Mouse (Mus musculus) macrophage (primary cell): Measurements from ENCODE around the gene Gm17655. TPM values are rescaled to one million over a fixed set of nuclear protein-coding genes. Genes with fewer than 3 reads are reported as not detected.
A peak's percentile ranks its signal among the peaks of the same experiment; 100 is the strongest.
"Not testable (repeated sequence)": the region's sequence is repeated elsewhere in the genome, so short reads cannot be mapped to it uniquely, and the experiment has no call there.

Source experiments
- H3K27ac ChIP-seq: fragments of 350-480 bp; formaldehyde crosslinking; 2 replicates; pipeline ENCODE4 v1.9.0; 2021
- H3K36me3 ChIP-seq: fragments of 350-480 bp; formaldehyde crosslinking; 2 replicates; pipeline ENCODE4 v1.9.0; 2021; ENCODE audit errors: inconsistent target
- H3K4me3 ChIP-seq: fragments of 350-480 bp; formaldehyde crosslinking; 2 replicates; pipeline ENCODE4 v1.9.0; 2021; ENCODE audit errors: inconsistent target
- H3K79me2 ChIP-seq: fragments of 350-480 bp; formaldehyde crosslinking; 2 replicates; pipeline ENCODE4 v1.9.0; 2021; ENCODE audit errors: inconsistent target
- WGBS: methylation state at CpG from one replicate; pipeline ENCODE4 v1.1.7; 2026; ENCODE audit warnings: inconsistent platforms; ENCODE audit not compliant: missing documents; 5-methylcytosine and 5-hydroxymethylcytosine counted together
- polyA plus RNA-seq: library from polyadenylated mRNA; stranded (reverse); fragments of 250-400 nt; gene quantifications from 3 replicates; pipeline ENCODE4 v1.2.4, GENCODE M21; 2018; ENCODE audit warnings: inconsistent platforms
- total RNA-seq, 78 experiments: library from RNA; depleted of rRNA; stranded (reverse); fragments of 250-400 nt; gene quantifications; 1 replicate in 9 of 78; 2 replicates in 24 of 78; 3 replicates in 43 of 78; 4 replicates in 2 of 78; pipeline ENCODE4 v1.2.4; 2018; ENCODE audit warnings: inconsistent platforms in 56 of 78

Gm17655 gene
- 10 to 100 TPM in 18 of 26 experiments, 1 to 10 TPM in 8; 1.1 to 63.5 (median 16.1) TPM for total RNA-seq (2018; cell fraction: chromatin; rRNA removed)
- total RNA-seq (2018; cell fraction: cytosol; rRNA removed) = 1 to 10 TPM in 24 of 26 experiments, under 1 TPM in 2; 0.56 to 9.7 (median 3.9) TPM
- 10 to 100 TPM in 14 of 26 experiments, 1 to 10 TPM in 11, under 1 TPM in 1; 0.88 to 41.4 (median 10.6) TPM for total RNA-seq (2018; cell fraction: nucleus; rRNA removed)
- 3.1 to 5.1 TPM (median 3.1 TPM) in 3 replicates for polyA plus RNA-seq

- 83% methylated on average over 2 of the region's 2 CpGs for whole genome bisulfite sequencing
- H3K36me3 ChIP-seq, H3K27ac ChIP-seq, H3K4me3 ChIP-seq, H3K79me2 ChIP-seq: not testable (repeated sequence)
Measured at GRCm38 (mm10) chr5:110072413-110072812, at the start of gene Gm17655. Gm17655 (minus strand) TSS chr5:110072513.

GRCm38 (mm10) chr5:110109991-110110441 is 37.7 kb upstream of the Gm17655 start, which contains the start of gene Zfp605:
Zfp605 (plus strand) TSS chr5:110110092.
- Histone ChIP-seq H3K4me3 (peak within 1 kb of the TSS; percentile 77), H3K36me3 (peaks cover 31% of the 10 kb centered on the region), H3K27ac (peak within 1 kb of the TSS; percentile 57), H3K79me2 (peaks cover 25% of the 10 kb centered on the region)
- WGBS = 5% methylated on average over 12 of the region's 12 CpGs

GRCm38 (mm10) chr5:110108305-110108628 is 36.0 kb upstream of the Gm17655 start:
- 0% methylated on average over 7 of the region's 7 CpGs for WGBS
- Histone ChIP-seq H3K4me3 (no peak overlapping the region), H3K27ac (no peak overlapping the region), H3K36me3 (peaks cover 39% of the 10 kb centered on the region), H3K79me2 (peaks cover 33% of the 10 kb centered on the region)

GRCm38 (mm10) chr5:110107581-110108304 is 35.4 kb upstream of the Gm17655 start, which contains the start of gene Gtpbp6:
Gtpbp6 (minus strand) TSS chr5:110108197.
- under 1% methylated on average over 53 of the region's 71 CpGs for WGBS
- peak within 1 kb of the TSS; percentile 66 for H3K4me3 ChIP-seq
- peaks cover 33% of the 10 kb centered on the region for H3K79me2 ChIP-seq
- H3K36me3 ChIP-seq = peaks cover 39% of the 10 kb centered on the region
- peak within 1 kb of the TSS; percentile 73 for H3K27ac ChIP-seq

GRCm38 (mm10) chr5:110106901-110107564 is 34.7 kb upstream of the Gm17655 start:
- H3K79me2 ChIP-seq = peaks cover 33% of the 10 kb centered on the region
- H3K4me3 ChIP-seq = peak overlapping the region; percentile 66
- 36% methylated on average over 39 of the region's 41 CpGs for WGBS
- H3K27ac ChIP-seq = peak overlapping the region; percentile 73
- H3K36me3 ChIP-seq = peaks cover 38% of the 10 kb centered on the region

GRCm38 (mm10) chr5:110106140-110106871 is 34.0 kb upstream of the Gm17655 start:
- WGBS = 94% methylated on average over 23 of the region's 26 CpGs
- Histone ChIP-seq H3K79me2 (peaks cover 33% of the 10 kb centered on the region), H3K36me3 (peaks cover 38% of the 10 kb centered on the region), H3K4me3 (peak overlapping the region; percentile 66; the same call in 1 of the 2 replicates), H3K27ac (no peak overlapping the region)

GRCm38 (mm10) chr5:110104616-110105380 is 32.5 kb upstream of the Gm17655 start:
- H3K36me3 ChIP-seq = peaks cover 38% of the 10 kb centered on the region
- H3K4me3 ChIP-seq = no peak overlapping the region
- H3K27ac ChIP-seq = no peak overlapping the region
- peaks cover 33% of the 10 kb centered on the region for H3K79me2 ChIP-seq
- 98% methylated on average over 36 of the region's 36 CpGs for WGBS

GRCm38 (mm10) chr5:110103901-110104615 is 31.7 kb upstream of the Gm17655 start:
- H3K4me3 ChIP-seq = no peak overlapping the region
- no peak overlapping the region for H3K27ac ChIP-seq
- 96% methylated on average over 27 of the region's 27 CpGs for WGBS
- H3K79me2 ChIP-seq = peaks cover 33% of the 10 kb centered on the region
- peaks cover 38% of the 10 kb centered on the region for H3K36me3 ChIP-seq

GRCm38 (mm10) chr5:110102853-110103625 is 30.7 kb upstream of the Gm17655 start:
- peaks cover 38% of the 10 kb centered on the region for H3K36me3 ChIP-seq
- peaks cover 33% of the 10 kb centered on the region for H3K79me2 ChIP-seq
- no peak overlapping the region for H3K4me3 ChIP-seq
- H3K27ac ChIP-seq = no peak overlapping the region
- 97% methylated on average over 17 of the region's 19 CpGs for WGBS

- Histone ChIP-seq H3K79me2 (peaks cover 31% of the 10 kb centered on the region), H3K36me3 (peaks cover 38% of the 10 kb centered on the region), H3K27ac (no peak overlapping the region), H3K4me3 (no peak overlapping the region)
- WGBS = 96% methylated on average over 9 of the region's 13 CpGs
Measured at GRCm38 (mm10) chr5:110102429-110102828, 30.1 kb upstream of the Gm17655 start.

GRCm38 (mm10) chr5:110101716-110102347 is 29.5 kb upstream of the Gm17655 start:
- H3K36me3 ChIP-seq = peaks cover 38% of the 10 kb centered on the region
- H3K27ac ChIP-seq = no peak overlapping the region
- WGBS = 24% methylated on average over 34 of the region's 34 CpGs
- H3K79me2 ChIP-seq = peaks cover 25% of the 10 kb centered on the region
- no peak overlapping the region for H3K4me3 ChIP-seq

- Histone ChIP-seq H3K4me3 (no peak overlapping the region), H3K79me2 (peaks cover 18% of the 10 kb centered on the region), H3K27ac (no peak overlapping the region), H3K36me3 (peaks cover 33% of the 10 kb centered on the region)
- WGBS = 5% methylated on average over 33 of the region's 37 CpGs
Measured at GRCm38 (mm10) chr5:110100921-110101631, 28.8 kb upstream of the Gm17655 start.
